Mouse (Mus musculus): ENCODE data around the gene Echs1.

DNA sequence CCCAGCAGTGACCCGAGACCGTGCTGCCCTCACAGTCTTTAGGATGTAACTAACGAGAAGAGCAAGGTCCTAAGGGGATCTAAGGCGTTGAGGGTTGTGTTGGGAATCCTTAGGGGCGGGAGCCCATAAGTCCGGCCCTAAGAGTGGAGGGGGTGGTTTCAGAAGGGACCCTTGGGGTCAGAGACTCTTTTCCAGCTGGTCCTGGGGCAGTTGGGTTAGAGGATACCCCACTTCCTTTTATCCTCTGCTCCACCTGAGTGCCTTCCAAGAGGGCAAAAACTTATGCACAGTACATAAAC lies 54.5 kb downstream of the Echs1 start:
- no peak for TF ChIP-seq CTCF (IDR thresholded peaks at IDR 0.05; ENCODE audit: borderline replicate concordance, insufficient read depth, low read depth, low read length)
- TF ChIP-seq POLR2A (IDR thresholded peaks at IDR 0.05; ENCODE audit: borderline replicate concordance, insufficient read depth, low read length): no peak

Measured in cerebellum, adult 2 months (tissue).